Mouse (Mus musculus) G1E (cell line): ENCODE measurements around the gene Myt1l. TPM values are rescaled to one million over a fixed set of nuclear protein-coding genes. Genes with fewer than 3 reads are reported as not detected.

Experiments
- ATAC-seq: 2 replicates; pipeline ENCODE4 v1.8.0; 2016; ENCODE audit warnings: mild to moderate bottlenecking; ENCODE audit not compliant: insufficient number of reproducible peaks, poor library complexity, low FRiP score, severe bottlenecking; ENCODE audit errors: extremely low read depth
- DNase-seq: peaks from one replicate; pipeline ENCODE4 v3.0.0; 2012; ENCODE audit warnings: low spot score
- H3K27me3 ChIP-seq: 2 replicates; pipeline ENCODE4 v1.6.1; 2012; ENCODE audit warnings: mild to moderate bottlenecking, low read length, inconsistent platforms; ENCODE audit not compliant: insufficient read depth
- H3K36me3 ChIP-seq: replicated peaks from 2 replicates; pipeline ENCODE3; 2012; ENCODE audit warnings: mild to moderate bottlenecking, inconsistent platforms
- H3K4me1 ChIP-seq: 2 replicates; pipeline ENCODE4 v1.6.1; 2012; ENCODE audit warnings: low read depth, low read length, inconsistent platforms, mixed read lengths; ENCODE audit not compliant: insufficient read depth
- H3K4me3 ChIP-seq: 2 replicates; pipeline ENCODE4 v1.5.1; 2012; ENCODE audit warnings: low read depth, mild to moderate bottlenecking, inconsistent platforms, low read length, moderate library complexity, mixed read lengths
- H3K9me3 ChIP-seq: replicated peaks from 2 replicates; pipeline ENCODE4 v1.6.1; 2012; ENCODE audit warnings: inconsistent platforms
- CTCF ChIP-seq: IDR thresholded peaks from 2 replicates; pipeline ENCODE4 v1.5.1; 2012; ENCODE audit warnings: low read depth, low read length, inconsistent platforms, mixed read lengths
- GATA1 ChIP-seq: IDR thresholded peaks from 2 replicates; pipeline ENCODE4 v1.6.1; 2012; ENCODE audit warnings: borderline replicate concordance, low read length, inconsistent platforms, mixed read lengths
- GATA2 ChIP-seq: IDR thresholded peaks from 2 replicates; pipeline ENCODE4 v1.6.1; 2012; ENCODE audit warnings: low read depth, low read length, inconsistent platforms, borderline replicate concordance
- POLR2AphosphoS5 ChIP-seq: IDR thresholded peaks from 2 replicates; pipeline ENCODE4 v1.6.1; 2012; ENCODE audit warnings: low read depth, low read length, inconsistent platforms; ENCODE audit not compliant: insufficient replicate concordance
- TAL1 ChIP-seq: conservative IDR thresholded peaks from 2 replicates; pipeline ENCODE4 v1.6.1; 2012; ENCODE audit warnings: low read depth, low read length, inconsistent platforms, mixed read lengths
- polyA plus RNA-seq: library from polyadenylated mRNA; stranded (reverse); fragments of >175 nt; gene quantifications from 2 replicates; pipeline ENCODE4 v1.2.3, GENCODE M21; 2012
- total RNA-seq, 2 experiments: library from RNA; stranded (forward) in 1 of 2; stranded (reverse) in 1 of 2; fragments of 200-1000 nt in 1 of 2; fragments of >200 nt in 1 of 2; fragmentation: Nextera tagmentation in 1 of 2; gene quantifications; 2 replicates each; pipeline ENCODE4 v1.2.3; 2014 to 2017

The Myt1l gene
- total and polyA plus RNA-seq, 3 experiments: 0.33 TPM; not detected in 2

DNA sequence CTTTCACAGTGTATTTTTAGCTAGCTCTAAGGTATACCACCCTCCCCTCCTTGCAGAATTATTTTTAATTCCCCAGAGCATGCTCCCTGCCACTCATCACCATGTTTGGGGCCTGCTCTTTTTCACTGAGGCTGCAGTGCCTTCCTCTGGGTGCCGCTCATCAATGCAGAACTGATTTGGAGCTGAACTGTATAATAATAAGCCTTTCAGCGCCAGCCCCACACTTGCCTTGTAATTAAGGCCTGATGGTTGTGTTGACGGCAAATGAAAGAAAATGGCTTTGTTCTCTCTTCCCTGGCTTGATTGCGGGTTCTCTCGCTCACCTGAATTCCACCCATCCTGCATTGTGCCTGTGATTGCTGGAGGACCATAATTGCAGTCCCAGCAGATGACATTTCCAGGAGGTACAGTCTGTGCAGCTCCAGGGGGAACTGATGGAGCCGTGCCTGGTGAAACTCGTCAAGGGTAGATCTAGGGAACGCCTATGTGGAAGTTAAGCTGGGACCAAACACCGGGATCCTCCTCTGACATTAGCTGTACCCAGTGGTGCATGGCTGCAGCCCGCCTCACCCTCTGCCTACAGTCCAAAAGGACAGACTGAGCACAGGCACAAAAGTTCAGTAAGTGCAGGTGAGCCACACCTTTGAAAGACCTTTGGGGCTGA is 101.8 kb downstream of the Myt1l start:
- no peak for ATAC-seq
- H3K4me3 ChIP-seq: no peak overlapping the region
- TF ChIP-seq GATA2: no peak
- TF ChIP-seq TAL1: no peak
- TF ChIP-seq CTCF: no peak
- no peak for TF ChIP-seq GATA1
- no peak for TF ChIP-seq POLR2AphosphoS5
- H3K27me3 ChIP-seq: no peaks in the 10 kb centered on the region
- no peaks in the 10 kb centered on the region for H3K4me1 ChIP-seq
- DNase-seq: no peak
- H3K9me3 ChIP-seq: peaks cover 70% of the 10 kb centered on the region
- no peaks in the 10 kb centered on the region for H3K36me3 ChIP-seq

DNA sequence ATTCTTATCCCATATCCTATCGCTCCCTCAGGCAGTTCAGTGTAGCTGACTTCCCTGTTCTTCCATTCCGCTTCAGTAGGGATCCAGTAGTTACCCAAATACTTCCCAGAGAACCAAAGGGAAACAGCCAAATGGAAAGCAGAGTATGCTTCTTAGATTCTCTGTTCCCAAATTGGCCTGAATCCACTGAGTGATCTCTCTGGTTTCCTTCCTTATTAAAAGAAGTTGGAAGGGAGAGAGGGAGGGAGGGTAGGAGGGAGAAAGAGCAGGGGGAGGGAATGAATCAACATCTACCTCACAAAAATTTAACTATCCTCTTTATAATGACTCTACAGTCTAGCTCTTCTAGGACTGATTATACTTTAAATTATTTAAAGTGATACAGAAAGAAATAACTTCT is 106.3 kb downstream of the Myt1l start:
- ATAC-seq: no peak
- no peaks in the 10 kb centered on the region for H3K36me3 ChIP-seq
- no peak overlapping the region for H3K4me3 ChIP-seq
- TF ChIP-seq GATA2: no peak
- no peak for TF ChIP-seq CTCF
- TF ChIP-seq TAL1: no peak
- no peak for TF ChIP-seq POLR2AphosphoS5
- TF ChIP-seq GATA1: no peak
- peaks cover 48% of the 10 kb centered on the region for H3K9me3 ChIP-seq
- H3K27me3 ChIP-seq: no peaks in the 10 kb centered on the region
- no peak for DNase-seq
- H3K4me1 ChIP-seq: no peaks in the 10 kb centered on the region

DNA sequence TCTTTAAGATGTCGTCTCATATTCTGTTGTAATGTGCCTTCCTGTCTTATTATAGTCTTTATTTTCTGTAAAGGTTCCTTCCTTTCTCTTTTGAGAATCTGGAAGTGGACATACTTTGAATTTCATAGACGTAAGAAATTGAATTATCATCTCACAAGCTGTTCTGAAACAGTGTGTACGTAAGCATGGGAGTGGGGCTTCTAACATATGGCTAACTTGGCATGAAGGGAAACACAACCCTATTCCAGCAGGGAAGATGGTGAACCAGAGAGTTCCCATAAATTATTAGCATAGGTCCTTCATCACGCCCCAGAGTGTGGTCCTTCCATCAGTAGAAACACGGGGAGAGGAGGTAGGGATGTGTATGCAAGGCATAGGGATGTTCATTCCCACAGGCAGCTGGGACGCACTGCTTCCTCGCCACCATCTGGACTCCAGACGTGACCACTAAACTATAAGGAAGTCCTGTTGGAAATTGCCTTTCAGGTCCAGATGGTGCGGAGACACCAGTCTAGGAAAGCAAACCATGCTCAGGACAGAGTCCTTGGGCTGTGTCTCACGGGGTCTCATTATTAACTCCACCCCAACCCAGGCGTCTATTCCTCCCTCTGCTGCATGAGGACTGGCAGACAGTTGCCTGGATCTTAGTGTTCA is 111.5 kb downstream of the Myt1l start:
- TF ChIP-seq POLR2AphosphoS5: no peak
- TF ChIP-seq GATA2: no peak
- TF ChIP-seq CTCF: no peak
- no peak for TF ChIP-seq GATA1
- TF ChIP-seq TAL1: no peak
- DNase-seq (no peak), ATAC-seq (no peak; the same call in 1 of the 2 replicates)
- no peaks in the 10 kb centered on the region for H3K27me3 ChIP-seq
- H3K4me1 ChIP-seq: no peaks in the 10 kb centered on the region
- H3K36me3 ChIP-seq: no peaks in the 10 kb centered on the region
- H3K9me3 ChIP-seq: peaks cover 42% of the 10 kb centered on the region
- no peak overlapping the region for H3K4me3 ChIP-seq

DNA sequence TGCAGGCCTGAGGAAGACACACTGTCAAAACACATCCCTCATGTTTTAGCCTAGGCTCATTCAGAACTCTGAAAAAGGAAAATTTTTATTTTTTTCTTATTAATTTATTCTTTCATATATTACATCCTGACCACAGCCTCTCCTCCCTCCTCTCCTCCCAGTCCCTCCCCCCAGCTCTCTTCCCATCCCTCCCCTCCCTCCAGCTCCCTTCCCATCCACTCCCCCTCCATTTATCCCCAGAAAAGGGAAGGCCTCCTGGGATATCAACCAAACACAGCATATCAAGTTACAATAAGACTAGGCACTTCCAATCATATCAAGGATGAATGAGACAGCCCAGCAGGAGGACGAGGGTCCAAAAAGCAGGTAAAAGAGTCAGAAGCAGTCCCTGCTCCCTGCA is 112.0 kb downstream of the Myt1l start:
- Histone ChIP-seq H3K27me3 (no peaks in the 10 kb centered on the region), H3K4me3 (no peak overlapping the region), H3K9me3 (peaks cover 42% of the 10 kb centered on the region), H3K36me3 (no peaks in the 10 kb centered on the region), H3K4me1 (no peaks in the 10 kb centered on the region)
- DNase-seq (no peak), ATAC-seq (no peak)
- no peak for TF ChIP-seq TAL1
- TF ChIP-seq CTCF: no peak
- no peak for TF ChIP-seq POLR2AphosphoS5
- TF ChIP-seq GATA2: no peak

DNA sequence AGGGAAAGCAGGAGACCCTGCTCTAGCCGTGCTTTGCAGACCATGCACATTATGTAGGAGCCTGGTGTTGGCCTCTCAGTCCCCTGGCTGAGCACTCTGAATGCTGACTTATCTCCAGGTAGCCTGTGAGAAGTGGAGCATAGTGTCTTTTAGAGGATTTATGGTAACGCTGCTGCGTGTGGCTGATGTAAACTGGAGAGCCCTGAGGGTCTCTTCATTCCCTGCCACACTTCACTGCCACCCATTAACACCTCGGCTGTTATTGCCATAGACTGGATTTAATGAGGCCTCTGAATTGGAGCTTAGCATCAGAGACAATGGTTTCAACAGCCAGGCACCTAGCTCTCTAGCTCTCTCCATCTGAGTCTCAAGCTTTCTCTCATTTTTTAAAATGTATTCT is 114.7 kb downstream of the Myt1l start:
- ATAC-seq: no peak

DNA sequence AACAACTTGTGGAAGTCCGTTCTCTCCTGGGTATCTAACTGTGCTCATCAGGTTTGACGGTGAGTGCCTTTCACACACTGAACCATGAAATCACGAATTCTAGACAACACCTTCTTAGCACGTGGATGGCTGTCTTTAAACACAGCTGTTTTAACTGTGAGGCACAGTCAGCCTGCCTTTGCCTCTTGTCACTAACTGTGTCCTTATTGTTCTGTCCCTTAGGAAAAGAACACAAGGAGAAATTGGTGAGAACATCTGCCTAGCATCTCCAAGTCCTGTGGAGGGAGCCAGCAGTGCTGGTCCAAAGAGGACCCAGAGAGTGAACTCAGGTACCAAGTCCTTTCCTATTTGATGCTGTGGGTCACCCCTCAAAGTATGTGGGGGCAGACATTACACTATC is 115.9 kb downstream of the Myt1l start:
- Histone ChIP-seq H3K9me3 (peaks cover 57% of the 10 kb centered on the region), H3K27me3 (no peaks in the 10 kb centered on the region), H3K4me3 (no peak overlapping the region), H3K36me3 (no peaks in the 10 kb centered on the region), H3K4me1 (no peaks in the 10 kb centered on the region)
- no peak for ATAC-seq
- no peak for DNase-seq
- no peak for TF ChIP-seq POLR2AphosphoS5

More for the DNA sequence above, 114.7 kb downstream of the Myt1l start:
- TF ChIP-seq CTCF: no peak
- TF ChIP-seq GATA1: no peak
- TF ChIP-seq GATA2: no peak
- no peak for TF ChIP-seq POLR2AphosphoS5
- no peak for TF ChIP-seq TAL1
- DNase-seq: no peak
- Histone ChIP-seq H3K4me3 (no peak overlapping the region), H3K36me3 (no peaks in the 10 kb centered on the region), H3K9me3 (peaks cover 52% of the 10 kb centered on the region), H3K4me1 (no peaks in the 10 kb centered on the region), H3K27me3 (no peaks in the 10 kb centered on the region)

DNA sequence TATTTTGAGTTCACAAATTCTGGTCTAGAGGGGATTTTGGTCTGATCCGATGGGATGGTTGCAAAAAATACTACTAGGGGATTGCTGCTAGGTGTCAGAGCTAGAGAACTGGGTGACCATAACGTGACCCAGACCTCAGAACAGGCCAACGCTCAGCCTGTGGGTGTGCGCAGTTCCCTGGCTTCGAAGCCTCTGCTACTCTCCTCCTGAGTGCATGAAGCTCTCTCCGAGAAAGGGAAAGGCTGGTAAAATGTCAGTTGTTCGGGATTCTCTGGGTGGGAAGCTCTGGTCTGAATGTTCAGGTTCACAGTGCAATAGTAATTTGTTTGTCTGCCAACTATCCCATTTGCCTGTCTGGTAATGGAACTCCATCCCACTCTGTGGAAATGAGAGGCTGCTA is 116.5 kb downstream of the Myt1l start:
- ATAC-seq (no peak), DNase-seq (no peak)
- Histone ChIP-seq H3K4me1 (no peaks in the 10 kb centered on the region), H3K36me3 (no peaks in the 10 kb centered on the region), H3K27me3 (no peaks in the 10 kb centered on the region), H3K4me3 (no peak overlapping the region), H3K9me3 (peaks cover 60% of the 10 kb centered on the region)
- TF ChIP-seq CTCF (no peak), POLR2AphosphoS5 (no peak), GATA1 (no peak), GATA2 (no peak), TAL1 (no peak)
